ENCODE assay signal across 8 mouse cellular contexts in the genomic region with DNA sequence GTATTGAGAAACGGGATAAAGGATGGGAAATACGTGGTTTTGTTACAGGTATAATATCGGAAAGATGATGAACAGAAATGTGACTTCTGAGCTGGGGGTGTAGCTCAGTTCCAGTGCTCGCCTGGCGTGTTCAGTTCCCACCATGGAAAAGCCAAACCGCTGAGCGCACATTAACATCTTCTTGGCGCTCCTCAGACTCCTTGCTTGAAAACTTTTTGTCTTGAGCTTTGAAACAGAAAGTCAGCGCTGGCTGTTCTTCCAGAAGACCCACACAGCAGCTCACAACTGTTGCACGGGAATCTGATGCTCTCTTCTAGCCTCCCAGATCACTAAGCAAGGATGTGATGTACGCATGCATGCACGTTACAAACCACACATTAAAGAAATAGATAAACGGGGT. TPM values are rescaled to one million over a fixed set of nuclear protein-coding genes. Genes with fewer than 3 reads are reported as not detected.
DNase-seq lines count a peak whose midpoint lies in the region; ATAC-seq and TF ChIP-seq lines count a peak whose summit lies in the region.

No protein-coding gene starts in this region.

- H3K4me2 ChIP-seq in forebrain, embryonic 11.5 days (ENCODE audit: low read depth, low read length, severe bottlenecking) = peak overlapping the region; percentile 86
- peak overlapping the region; percentile 80 for H3K4me2 ChIP-seq in limb, embryonic 14.5 days (replicated peaks; ENCODE audit: low read depth, low read length, severe bottlenecking)
- H3K4me2 ChIP-seq in stomach, embryonic 15.5 days = peak overlapping the region; percentile 86

- DNase-seq in spleen, adult 2 months (ENCODE audit: low read depth in 1 of 2, low spot score in 2 of 2) = no peak
- DNase-seq in spleen, adult 18-20 months = no peak
- no peak for DNase-seq in forebrain, embryonic 11.5 days (ENCODE audit: low spot score)
- DNase-seq in limb, embryonic 14.5 days (ENCODE audit: low spot score) = no peak
- no peak for DNase-seq in adrenal gland, adult (ENCODE audit: inconsistent age in 2 of 2, low spot score in 1 of 2)
- DNase-seq in natural killer cell, adult 2 months (ENCODE audit: low spot score in 2 of 2) = no peak

- no peaks in the 10 kb centered on the region for H3K27me3 ChIP-seq in spleen, adult 2 months (ENCODE audit: control insufficient read depth, insufficient read depth, low read length)
- H3K27me3 ChIP-seq in forebrain, embryonic 11.5 days (ENCODE audit: control insufficient read depth, insufficient read depth, low read length) = no peaks in the 10 kb centered on the region
- H3K27me3 ChIP-seq in limb, embryonic 14.5 days (ENCODE audit: control insufficient read depth, insufficient read depth, low read length) = no peaks in the 10 kb centered on the region
- H3K27me3 ChIP-seq in stomach, embryonic 15.5 days (replicated peaks) = no peaks in the 10 kb centered on the region

- peak overlapping the region; percentile 98 for H3K9ac ChIP-seq in forebrain, embryonic 11.5 days (ENCODE audit: low read length)
- peak overlapping the region; percentile 90 for H3K9ac ChIP-seq in limb, embryonic 14.5 days (ENCODE audit: low read depth, low read length, severe bottlenecking)
- H3K9ac ChIP-seq in stomach, embryonic 15.5 days = no peak overlapping the region; the same call in 1 of the 2 replicates

- H3K4me3 ChIP-seq in spleen, adult 2 months (ENCODE audit: extremely low read depth, insufficient read depth, insufficient read length) = peak overlapping the region; percentile 2
- peak overlapping the region; percentile 84 for H3K4me3 ChIP-seq in forebrain, embryonic 11.5 days (ENCODE audit: low read depth, low read length)
- peak overlapping the region; percentile 85 for H3K4me3 ChIP-seq in limb, embryonic 14.5 days (replicated peaks; ENCODE audit: low read length)
- H3K4me3 ChIP-seq in stomach, embryonic 15.5 days (replicated peaks) = peak overlapping the region; percentile 92

- ATAC-seq in forebrain, embryonic 11.5 days (replicated peaks; ENCODE audit: low FRiP score) = no peak
- ATAC-seq in limb, embryonic 14.5 days (ENCODE audit: low FRiP score, low read depth) = no peak
- no peak for ATAC-seq in stomach, embryonic 15.5 days (ENCODE audit: insufficient read depth, low FRiP score, low read depth)
- ATAC-seq in frontal cortex, adult (ENCODE audit: low TSS enrichment) = no peak

- 46% methylated on average over 13 of the region's 13 CpGs for WGBS in spleen, adult 2 months
- 21% methylated on average over 13 of the region's 13 CpGs for WGBS in forebrain, embryonic 11.5 days
- 19% methylated on average over 13 of the region's 13 CpGs for WGBS in limb, embryonic 14.5 days
- 25% methylated on average over 13 of the region's 13 CpGs for WGBS in stomach, embryonic 15.5 days

- TF ChIP-seq POLR2A in spleen, adult 2 months (IDR thresholded peaks at IDR 0.05; ENCODE audit: low read depth, low read length) = no peak
- no peak for TF ChIP-seq POLR2A in limb, embryonic 14.5 days (IDR thresholded peaks at IDR 0.05; ENCODE audit: borderline replicate concordance, extremely low read depth, insufficient read depth, insufficient read length)

- no peak for TF ChIP-seq CTCF in spleen, adult 2 months (IDR thresholded peaks at IDR 0.05; ENCODE audit: extremely low read depth, insufficient read depth, insufficient read length, insufficient replicate concordance)

- H3K27ac ChIP-seq in spleen, adult 2 months (ENCODE audit: insufficient read depth, low read length) = no peak overlapping the region
- H3K27ac ChIP-seq in forebrain, embryonic 11.5 days (ENCODE audit: low read depth, low read length) = no peak overlapping the region
- no peak overlapping the region for H3K27ac ChIP-seq in limb, embryonic 14.5 days (replicated peaks; ENCODE audit: low read depth, low read length)
- H3K27ac ChIP-seq in stomach, embryonic 15.5 days = no peak overlapping the region

- no peaks in the 10 kb centered on the region; the same call in none of the 2 replicates for H3K4me1 ChIP-seq in spleen, adult 2 months (ENCODE audit: control insufficient read depth, insufficient read depth, insufficient read length)
- peaks cover 12% of the 10 kb centered on the region for H3K4me1 ChIP-seq in forebrain, embryonic 11.5 days (replicated peaks; ENCODE audit: control insufficient read depth, insufficient read depth, low read length)
- H3K4me1 ChIP-seq in limb, embryonic 14.5 days (ENCODE audit: control insufficient read depth, insufficient read depth, low read length) = peaks cover 6% of the 10 kb centered on the region; the same call in 1 of the 2 replicates
- H3K4me1 ChIP-seq in stomach, embryonic 15.5 days = peaks cover 4% of the 10 kb centered on the region; the same call in 1 of the 2 replicates

- H3K36me3 ChIP-seq in spleen, adult 2 months (ENCODE audit: control insufficient read depth, insufficient read depth, low read length) = peaks cover 1% of the 10 kb centered on the region; the same call in 1 of the 2 replicates
- no peaks in the 10 kb centered on the region; the same call in 1 of the 2 replicates for H3K36me3 ChIP-seq in forebrain, embryonic 11.5 days (ENCODE audit: control insufficient read depth, insufficient read depth, low read length)
- no peaks in the 10 kb centered on the region for H3K36me3 ChIP-seq in limb, embryonic 14.5 days (ENCODE audit: control insufficient read depth, insufficient read depth, low read length)
- no peaks in the 10 kb centered on the region for H3K36me3 ChIP-seq in stomach, embryonic 15.5 days

- no peaks in the 10 kb centered on the region for H3K9me3 ChIP-seq in forebrain, embryonic 11.5 days (ENCODE audit: control insufficient read depth, low read length)
- H3K9me3 ChIP-seq in limb, embryonic 14.5 days (ENCODE audit: control insufficient read depth, low read length) = no peaks in the 10 kb centered on the region
- H3K9me3 ChIP-seq in stomach, embryonic 15.5 days = no peaks in the 10 kb centered on the region

RNA-seq across cellular contexts. Expression of a gene that starts 1.2 kb away (rescaled TPM):
- polyA plus RNA-seq in spleen, adult 2 months (2012; rRNA removed) = 3.7 and 4.4 TPM in 2 replicates
- 223 and 243 TPM in 2 replicates for polyA plus RNA-seq in forebrain, embryonic 11.5 days (2014; fragmentation: Nextera tagmentation; extraction: Ambion mirVana)
- polyA plus RNA-seq in limb, embryonic 14.5 days (2012; rRNA removed) = 27.4 and 29.1 TPM in 2 replicates
- 84.6 and 91.9 TPM in 2 replicates for polyA plus RNA-seq in limb, embryonic 14.5 days (2014; fragmentation: Nextera tagmentation; extraction: Ambion mirVana)
- polyA plus RNA-seq in stomach, embryonic 15.5 days (2015; fragmentation: Nextera tagmentation; extraction: Ambion mirVana) = 86.4 and 89.9 TPM in 2 replicates

RNA-seq across cellular contexts. Expression of a gene that starts 41.2 kb away (rescaled TPM):
- 10.8 and 15.6 TPM in 2 replicates for polyA plus RNA-seq in spleen, adult 2 months (2012; rRNA removed)
- polyA plus RNA-seq in forebrain, embryonic 11.5 days (2014; fragmentation: Nextera tagmentation; extraction: Ambion mirVana) = 231 and 258 TPM in 2 replicates
- polyA plus RNA-seq in limb, embryonic 14.5 days (2012; rRNA removed) = 23.7 and 46.1 TPM in 2 replicates
- 118 and 130 TPM in 2 replicates for polyA plus RNA-seq in limb, embryonic 14.5 days (2014; fragmentation: Nextera tagmentation; extraction: Ambion mirVana)
- 158 and 168 TPM in 2 replicates for polyA plus RNA-seq in stomach, embryonic 15.5 days (2015; fragmentation: Nextera tagmentation; extraction: Ambion mirVana)

RNA-seq across cellular contexts. Expression of a gene that starts 41.4 kb away (rescaled TPM):
- 2.6 and 3.1 TPM in 2 replicates for polyA plus RNA-seq in spleen, adult 2 months (2012; rRNA removed)
- 19.6 and 24.0 TPM in 2 replicates for polyA plus RNA-seq in forebrain, embryonic 11.5 days (2014; fragmentation: Nextera tagmentation; extraction: Ambion mirVana)
- polyA plus RNA-seq in limb, embryonic 14.5 days (2012; rRNA removed) = 19.2 and 24.3 TPM in 2 replicates
- 16.4 and 18.9 TPM in 2 replicates for polyA plus RNA-seq in limb, embryonic 14.5 days (2014; fragmentation: Nextera tagmentation; extraction: Ambion mirVana)
- 11.1 and 12.1 TPM in 2 replicates for polyA plus RNA-seq in stomach, embryonic 15.5 days (2015; fragmentation: Nextera tagmentation; extraction: Ambion mirVana)

Comparison
In these comparisons a context has a peak if more than half of its experiments do, and no peak if none do; other contexts are left out.
1. H3K4me3 ChIP-seq: peak in every context shown above with its lines; median percentile 92 in stomach, embryonic 15.5 days; 85 in limb, embryonic 14.5 days; 84 in forebrain, embryonic 11.5 days; 2 in spleen, adult 2 months.